Mouse (Mus musculus) embryo, embryonic 11 days (tissue): ENCODE data around the gene Gatd1.
A peak's percentile ranks its signal among the peaks of the same experiment; 100 is the strongest.
"Not testable (repeated sequence)": the region's sequence is repeated elsewhere in the genome, so short reads cannot be mapped to it uniquely, and the experiment has no call there.

Experiments
- DNase-seq: peaks from one replicate; pipeline ENCODE4 v3.0.0-alpha.2; 2015

Gene Gatd1

DNA sequence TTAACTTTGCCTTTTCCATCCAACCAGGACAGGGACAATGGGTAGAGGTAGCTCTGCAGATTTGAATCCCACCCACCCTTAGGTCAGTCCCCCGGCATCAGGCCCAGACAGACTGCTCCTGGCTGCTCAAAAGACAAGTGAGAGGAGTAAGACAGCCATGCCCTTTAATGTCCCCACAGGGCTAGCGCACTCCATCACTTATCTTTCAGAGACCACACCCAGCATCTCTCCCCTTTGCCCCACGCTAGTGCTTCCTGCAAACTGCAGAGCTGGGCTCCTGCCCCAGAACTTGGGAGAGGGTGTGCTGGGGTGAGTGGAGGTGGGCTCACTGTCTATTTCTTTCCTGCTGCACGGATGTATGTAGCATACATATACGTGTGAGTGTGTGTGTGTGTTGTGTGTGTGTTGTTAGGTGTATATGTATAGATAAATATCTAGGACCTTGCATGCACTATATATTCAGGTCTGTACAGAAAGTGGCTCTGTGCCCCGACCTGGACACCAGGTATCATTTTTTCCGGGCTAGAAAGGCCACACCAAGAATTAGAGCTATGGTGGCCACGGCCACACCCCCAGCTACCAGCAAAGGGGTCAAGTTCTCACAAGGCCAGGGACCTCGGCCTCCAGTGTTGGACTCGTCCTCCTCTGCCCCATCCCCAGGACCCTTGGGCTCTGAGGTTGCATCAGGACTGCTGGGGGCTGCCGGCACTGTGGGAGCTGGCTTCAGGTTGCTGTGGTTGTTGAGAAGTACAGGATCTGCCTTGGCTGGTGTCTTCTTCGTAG, 13.2 kb upstream of the Gatd1 start:
- no peak for DNase-seq

DNA sequence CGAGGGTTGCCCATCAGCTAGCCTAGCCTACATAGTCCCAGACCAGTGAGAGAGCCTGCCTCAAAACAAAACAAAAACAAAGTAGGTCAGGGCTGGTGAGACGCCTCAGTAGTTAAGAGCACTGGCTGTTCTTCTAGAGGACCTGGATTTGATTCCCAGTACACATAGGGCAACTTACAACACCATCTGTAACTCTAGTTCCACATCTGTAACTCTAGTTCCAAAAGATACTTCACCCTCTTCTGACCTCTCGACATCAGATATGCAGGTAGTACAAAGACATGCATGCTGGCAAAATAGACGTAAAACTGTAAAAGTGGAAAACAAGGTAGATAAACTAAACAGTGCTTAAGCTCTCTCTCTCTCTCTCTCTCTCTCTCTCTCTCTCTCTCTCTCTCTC, 9.9 kb upstream of the Gatd1 start:
- no peak for DNase-seq

DNA sequence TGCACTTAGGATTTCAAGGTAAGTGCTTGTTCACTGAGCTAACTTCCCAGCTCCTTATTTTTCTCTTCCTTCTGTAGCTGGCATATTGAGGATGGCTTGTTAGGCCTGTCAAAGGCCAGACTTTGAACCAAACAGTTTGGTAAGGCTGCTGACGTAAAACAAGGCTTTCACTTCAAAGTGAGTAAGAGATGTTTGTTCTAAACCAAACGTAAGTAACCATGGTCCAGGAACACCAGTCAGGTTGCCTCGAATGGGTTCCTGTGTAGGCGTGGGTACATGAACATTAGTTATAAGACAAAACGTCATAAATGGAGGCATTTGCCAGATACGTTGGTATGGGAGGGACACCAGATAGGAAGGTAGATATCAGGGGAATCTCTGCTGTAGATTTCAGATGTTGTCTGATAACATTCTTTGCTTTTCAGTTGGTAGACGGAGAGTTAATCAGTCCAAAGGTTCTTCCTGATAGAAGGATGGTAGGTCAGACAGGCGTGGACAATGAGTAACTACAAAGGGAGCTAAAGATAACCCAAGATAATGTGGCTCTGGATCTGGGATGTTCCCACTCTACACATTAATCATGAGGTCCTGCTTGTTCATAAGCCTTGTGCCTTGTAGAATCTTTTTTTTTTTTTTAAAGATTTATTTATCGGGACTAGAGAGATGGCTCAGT, 6.2 kb upstream of the Gatd1 start:
- no peak for DNase-seq

DNA sequence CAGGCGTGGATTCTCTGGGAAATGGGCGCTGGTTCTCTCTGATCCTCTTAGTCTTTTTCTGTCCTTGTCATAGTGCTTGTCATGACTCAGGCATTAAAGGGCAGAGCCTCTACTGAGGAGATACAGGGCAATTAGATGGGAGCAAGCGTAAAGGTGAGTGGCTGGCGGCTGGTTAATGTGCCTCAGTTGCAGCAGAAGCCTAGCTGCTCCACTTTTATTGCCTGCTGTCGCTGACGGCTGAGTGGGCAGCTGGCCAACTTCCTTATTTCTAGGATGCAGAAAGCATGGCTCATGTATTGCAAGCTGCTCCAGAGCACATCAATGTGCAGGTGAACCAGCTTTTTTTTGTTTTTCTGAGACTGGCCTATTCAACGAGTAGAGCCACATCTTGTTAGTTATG, 5.0 kb upstream of the Gatd1 start:
- no peak for DNase-seq

DNA sequence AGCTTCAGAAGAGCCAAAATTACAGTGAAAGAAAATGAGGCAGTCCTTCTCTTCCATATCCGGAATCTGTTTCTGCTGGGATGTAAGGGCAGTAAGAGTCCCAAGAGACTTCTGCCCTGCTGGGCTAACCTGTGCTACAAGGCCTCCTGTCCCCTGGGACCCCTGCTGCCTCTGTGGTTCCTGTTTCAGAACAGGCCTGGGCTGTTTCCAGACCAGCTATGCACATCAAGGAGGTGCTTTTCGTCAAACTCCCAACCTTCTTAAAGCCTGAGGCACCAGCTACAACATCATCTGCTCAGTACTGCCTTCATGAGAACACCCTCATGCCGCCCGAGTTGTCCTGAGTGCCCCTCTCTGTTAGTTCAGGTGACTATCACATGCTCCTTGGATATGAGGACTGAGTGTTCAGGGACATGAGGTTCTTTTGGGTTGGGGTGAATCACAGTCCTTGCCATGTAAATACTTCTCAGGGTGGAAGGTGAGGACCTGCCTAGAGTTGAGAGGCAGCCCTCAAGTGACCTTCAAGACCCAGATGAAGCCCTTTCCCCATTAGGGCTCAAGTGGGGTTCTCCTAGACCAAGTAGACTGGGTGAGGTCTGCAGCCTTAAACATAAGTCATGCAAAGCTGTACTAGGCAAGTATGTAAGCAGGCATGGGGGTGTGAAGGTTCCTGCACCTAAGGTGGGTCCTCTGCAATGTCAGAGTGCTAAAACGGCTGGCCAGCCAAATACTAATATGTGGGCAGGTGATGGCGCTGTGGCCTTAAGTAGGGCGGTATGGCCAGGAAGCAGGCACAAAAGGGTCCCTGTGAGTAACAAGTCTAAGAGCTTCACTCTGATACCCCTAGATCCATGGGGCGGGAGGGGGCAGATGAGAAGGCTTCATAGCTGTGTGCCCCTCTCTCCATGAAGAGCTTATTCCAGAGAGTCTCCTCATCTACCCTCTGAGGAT, 4.1 kb upstream of the Gatd1 start:
- no peak for DNase-seq

DNA sequence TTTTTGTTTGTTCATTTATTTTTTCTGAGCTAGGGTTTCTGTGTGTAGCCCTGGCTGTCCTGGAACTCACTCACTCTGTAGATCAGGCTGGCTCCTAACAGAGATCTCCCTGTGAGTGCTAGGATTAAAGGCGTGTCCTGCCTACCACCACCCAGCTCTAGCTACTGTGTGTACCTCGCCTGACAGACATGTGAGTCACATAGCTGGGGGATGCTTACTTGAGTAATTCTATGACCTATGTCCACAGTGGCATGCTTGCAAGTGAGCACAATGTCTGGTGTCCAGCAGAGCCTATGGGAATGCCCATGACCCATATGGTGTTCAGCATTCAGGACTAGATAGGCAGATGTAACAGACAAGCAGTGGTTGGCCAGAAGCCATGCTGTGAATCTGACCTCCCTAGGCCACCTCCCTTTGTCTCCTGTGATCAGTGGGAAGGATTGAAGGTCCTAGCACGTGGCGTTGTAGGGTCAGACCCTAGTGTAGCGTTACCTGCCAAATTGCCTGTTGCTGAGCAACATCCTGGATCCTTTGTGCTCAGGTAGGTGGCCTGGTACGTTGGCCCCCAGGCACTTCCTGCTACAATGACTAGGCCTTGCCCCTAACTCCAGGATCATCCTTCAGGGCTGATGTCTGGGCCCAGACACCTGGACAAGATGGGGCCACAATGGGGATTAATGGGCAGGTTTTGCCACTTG, 2.4 kb upstream of the Gatd1 start:
- no peak for DNase-seq

DNA sequence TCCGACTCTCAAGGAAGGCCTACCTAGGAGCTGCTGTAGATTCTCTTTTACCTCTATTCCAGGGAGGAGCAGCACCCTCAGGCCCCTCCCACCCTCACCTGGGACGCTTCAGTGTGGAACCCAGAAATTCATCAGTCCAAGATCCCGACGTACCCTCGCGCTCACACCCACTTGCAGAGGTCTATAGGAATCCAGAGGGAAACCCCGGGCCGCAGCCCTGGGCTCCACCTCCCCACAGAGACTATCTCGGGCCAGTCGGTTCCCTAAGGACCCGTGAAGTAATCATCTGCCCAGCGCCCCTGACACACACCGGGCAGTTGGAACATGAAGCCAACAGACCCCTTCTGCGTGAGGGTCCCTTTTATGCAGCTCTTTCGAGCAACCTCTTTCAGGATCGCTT, 605 bp downstream of the Gatd1 start:
- peak; percentile 35 for DNase-seq

DNA sequence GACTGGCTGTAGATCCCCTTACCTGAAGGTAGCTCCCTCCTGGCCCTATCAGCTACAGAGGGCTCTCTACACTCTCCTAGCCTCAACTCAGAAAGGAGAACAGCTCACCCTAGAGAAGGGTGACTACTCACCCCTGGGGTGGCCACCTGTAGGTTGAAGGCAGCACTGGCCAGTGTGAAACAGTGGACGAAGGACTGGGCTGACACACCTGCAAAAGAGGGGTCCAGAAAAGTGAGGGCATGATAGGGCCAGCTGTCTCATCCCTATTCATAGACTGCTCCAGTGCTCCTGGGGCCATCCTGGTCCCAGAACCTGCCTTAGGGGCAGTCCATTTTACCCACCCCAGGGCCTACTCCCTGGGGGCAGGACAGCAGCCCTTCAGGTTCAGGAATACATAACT, 2.3 kb downstream of the Gatd1 start:
- DNase-seq, result no peak

DNA sequence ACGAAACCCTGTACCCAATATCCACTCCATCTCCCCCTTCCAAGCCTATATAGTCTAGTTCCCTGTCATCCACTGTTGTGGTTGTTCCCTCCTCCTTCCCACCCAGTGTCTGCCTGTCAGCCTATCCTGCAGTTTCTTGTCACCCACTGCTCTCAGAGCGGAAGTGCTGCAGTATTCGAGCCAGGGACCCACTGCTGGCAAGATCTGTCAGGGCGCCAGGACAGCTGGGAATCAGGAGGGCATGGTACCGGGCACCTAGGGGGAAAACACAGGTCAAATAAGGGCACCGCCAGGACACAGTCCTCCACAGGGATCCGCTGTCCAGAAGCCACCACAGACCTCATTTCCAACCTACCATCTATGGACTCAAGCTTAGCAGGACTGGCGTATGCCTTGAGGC, 3.3 kb downstream of the Gatd1 start:
- no peak for DNase-seq

DNA sequence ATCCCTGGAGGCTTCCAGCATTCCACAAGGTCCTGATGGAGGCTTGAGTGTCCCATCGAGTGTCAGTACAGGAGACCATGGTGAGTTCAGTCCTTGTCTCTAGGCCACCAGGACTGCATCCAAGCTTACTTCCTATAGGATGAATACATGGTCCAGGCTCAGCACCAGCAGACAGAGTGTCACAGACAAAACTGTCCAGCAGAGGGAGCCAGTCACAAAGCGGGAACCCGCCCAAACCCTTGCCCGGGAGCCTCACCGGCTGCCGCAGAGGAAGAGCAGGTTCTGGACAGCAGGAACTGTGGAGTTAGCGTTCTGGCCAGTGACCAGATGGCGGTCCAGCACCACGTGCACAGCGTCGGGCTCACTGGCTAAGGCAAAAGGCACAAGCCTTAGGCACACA, 5.1 kb downstream of the Gatd1 start:
- DNase-seq, result peak; percentile 91

DNA sequence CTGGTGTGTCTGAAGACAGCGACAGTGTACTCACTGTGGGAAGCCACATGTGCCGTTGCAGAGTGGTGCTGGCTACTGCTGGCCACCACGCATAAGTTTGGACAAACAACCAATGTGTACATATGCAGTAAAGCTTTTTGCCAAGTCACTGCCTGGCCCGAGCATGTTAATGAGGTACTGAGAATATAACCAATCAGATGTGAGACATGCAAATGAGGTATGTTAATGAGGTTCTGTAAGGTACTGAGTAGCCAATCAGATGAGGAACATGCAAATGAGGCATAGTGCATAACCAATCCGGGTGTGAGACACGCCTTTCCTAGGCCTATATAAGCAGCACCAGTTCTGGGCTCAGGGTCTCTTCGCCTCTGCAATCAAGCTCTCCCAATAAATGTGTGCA, 6.3 kb downstream of the Gatd1 start:
- not testable (repeated sequence) for DNase-seq

DNA sequence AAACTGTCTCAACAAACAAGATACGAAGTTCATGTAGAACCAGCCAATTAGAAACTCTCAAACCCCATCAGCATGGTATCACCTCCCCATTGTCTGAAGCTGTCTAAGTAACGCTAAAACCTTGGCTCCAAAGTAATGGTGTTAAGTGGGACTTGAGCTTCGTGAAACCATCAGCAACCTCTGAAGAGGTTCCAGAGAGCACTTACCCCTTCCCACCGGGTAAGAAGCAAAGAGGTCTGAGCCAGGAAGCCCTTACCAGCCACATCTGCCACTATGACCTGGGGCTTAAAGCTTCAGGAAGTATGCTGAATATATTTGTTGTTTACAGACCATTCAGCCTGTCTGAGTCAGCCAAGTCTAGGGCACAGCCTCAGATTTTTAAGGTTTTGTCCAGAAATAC, 8.5 kb downstream of the Gatd1 start:
- DNase-seq, result no peak

DNA sequence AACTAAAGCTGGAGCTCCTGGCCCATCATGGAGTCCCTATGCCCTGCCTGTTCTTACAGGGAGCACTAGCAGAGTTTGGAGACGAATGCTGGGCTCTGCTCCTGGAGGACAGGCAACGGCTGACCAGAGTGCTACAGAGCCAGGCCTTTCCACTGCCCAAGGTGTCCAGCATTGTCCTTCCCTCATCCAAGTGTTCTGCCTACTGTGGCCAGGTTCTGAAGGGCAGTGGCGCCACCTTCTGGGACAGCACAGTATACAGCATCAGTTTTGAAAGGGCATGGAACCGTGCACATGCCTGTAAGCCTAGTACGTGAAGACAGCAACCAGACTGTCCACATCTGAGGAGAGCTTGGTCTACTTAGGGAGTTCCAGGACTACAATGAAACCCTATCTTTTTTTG, 10.6 kb downstream of the Gatd1 start:
- peak; percentile 66 for DNase-seq

DNA sequence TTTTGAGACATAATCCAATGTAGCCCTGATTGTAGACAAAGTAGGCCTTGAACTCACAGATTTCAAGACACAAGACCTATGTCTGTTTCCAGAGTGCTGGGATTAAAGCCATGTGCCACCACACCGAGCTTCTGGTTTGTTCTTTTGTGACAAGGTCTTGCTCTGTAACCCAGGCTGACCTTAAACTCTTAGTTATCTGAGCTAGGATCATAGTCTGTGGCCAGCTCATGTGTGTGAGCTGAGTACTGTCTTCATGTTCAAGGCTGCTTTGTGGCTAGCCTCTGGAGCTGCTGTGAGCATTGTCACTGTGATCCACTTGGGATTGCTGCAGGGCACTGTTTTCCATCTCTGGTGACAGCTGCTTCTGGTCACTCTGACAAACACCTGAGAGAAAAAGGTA, 18.6 kb downstream of the Gatd1 start:
- DNase-seq, result no peak

DNA sequence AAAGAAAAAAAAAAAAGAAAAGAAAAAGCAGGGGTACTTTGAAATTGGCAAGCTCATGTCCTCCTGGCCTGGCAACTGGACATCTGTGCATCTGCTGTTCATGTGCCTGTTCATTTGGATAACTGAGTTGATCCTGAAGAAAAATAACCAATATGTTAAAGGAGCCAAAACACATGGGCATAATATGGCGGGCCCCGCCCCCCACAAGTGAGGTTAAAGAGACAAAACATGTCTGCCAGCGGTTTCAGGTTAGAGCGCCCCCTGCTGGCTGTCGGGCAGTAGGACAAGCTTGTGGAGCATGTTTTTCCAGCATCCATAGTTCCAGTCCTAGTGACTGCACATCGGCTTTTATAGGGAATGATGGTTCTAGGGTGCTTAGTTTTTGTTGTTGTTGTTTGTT, 19.2 kb downstream of the Gatd1 start:
- peak; percentile 75 for DNase-seq

DNA sequence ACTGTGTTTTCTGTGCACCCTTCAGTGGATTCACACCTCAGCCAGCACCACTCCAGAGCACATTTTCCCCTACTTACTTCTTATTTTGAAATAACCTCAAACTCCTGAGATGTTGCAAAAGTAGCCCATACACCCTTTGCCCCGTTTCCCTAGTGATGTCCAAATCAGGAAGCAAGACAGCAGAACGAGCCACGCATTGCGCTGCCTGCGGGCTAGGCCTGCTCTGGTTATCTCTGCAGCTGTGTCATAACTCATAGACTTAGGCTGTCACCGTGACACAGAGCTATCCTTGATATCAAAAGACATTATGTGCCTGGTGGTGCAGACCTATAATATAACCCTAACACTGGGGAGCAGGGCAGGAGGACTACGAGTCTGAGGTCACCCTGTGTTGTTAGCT, 19.8 kb downstream of the Gatd1 start:
- no peak for DNase-seq

DNA sequence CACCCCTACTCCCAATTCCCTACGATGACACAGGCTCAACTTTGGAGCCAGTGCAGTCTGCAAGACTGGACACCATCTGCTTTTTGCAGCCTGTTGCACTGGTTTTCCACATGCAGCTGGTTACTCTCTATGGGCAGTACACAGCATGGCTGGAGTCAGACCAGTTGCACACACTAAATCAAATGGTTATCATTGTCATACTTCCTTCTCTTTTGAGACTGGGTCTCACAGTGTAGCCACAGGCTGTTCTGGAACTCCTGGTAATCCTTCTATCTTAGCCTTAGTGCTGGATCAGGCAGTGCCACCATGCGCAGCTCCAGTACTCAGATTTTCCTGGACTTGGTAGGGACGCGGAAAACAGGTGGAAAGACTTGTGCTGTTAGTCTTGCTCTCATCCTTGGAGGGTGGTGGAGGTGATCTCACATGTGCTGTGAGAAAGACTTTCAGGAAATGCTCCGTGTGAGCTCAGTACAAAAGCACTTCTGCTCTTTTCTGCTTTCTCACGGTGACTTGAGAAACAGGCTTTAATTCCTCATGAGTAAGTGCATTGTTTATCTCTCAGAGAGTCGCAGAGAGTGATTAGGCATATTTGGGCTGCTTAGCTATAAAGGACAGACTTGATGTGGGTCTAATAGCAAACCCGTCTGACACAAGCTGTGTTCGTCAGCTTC, 21.2 kb downstream of the Gatd1 start:
- DNase-seq, result no peak

DNA sequence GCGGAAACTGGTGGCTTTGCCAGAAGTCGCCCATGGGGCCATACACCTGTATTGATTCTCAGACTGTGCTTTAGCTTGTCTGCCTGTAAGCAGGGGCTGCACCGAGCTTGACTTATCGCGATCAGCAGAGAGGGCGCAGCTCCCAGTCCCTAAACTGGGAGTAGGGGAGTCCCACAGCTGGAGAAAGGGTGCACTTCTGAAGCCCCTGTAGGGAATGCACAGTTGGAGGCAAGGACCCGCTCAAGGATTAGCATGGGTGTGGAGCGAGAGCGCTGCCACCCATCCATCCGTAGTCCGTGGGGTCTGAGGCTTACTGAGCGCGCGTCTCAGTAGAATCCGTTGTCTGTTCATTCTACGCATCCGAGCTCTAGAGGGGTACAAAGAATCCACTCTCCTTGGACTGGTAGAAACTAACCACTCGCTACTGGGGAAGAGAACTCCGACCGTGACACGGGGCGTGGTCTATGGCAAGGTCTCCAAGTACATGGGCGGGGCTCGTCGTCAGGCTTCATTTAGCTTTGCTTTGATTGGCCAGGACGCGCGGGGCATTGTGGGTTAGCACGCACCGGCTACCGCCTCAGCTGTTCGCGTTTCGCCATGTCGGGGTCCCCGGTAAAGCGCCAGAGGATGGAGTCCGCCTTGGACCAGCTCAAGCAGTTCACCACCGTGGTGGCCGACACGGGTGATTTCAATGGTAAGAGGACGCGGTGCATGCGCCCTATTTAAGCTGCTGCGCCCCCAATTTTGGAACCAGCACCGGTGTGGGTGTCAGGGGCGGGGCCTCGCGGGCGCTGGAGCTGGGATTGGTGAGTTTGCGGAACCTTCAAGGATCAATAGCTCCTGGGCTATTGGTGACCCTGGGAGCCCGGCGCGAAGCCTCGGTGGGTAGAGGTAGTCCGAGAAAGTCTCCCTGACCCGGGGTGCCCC, 22.0 kb downstream of the Gatd1 start, which contains the start of gene Taldo1:
Gene Taldo1, plus strand, starts transcription at position 575 of the 927 bp plus-strand sequence.
- DNase-seq, result peak; percentile 99

DNA sequence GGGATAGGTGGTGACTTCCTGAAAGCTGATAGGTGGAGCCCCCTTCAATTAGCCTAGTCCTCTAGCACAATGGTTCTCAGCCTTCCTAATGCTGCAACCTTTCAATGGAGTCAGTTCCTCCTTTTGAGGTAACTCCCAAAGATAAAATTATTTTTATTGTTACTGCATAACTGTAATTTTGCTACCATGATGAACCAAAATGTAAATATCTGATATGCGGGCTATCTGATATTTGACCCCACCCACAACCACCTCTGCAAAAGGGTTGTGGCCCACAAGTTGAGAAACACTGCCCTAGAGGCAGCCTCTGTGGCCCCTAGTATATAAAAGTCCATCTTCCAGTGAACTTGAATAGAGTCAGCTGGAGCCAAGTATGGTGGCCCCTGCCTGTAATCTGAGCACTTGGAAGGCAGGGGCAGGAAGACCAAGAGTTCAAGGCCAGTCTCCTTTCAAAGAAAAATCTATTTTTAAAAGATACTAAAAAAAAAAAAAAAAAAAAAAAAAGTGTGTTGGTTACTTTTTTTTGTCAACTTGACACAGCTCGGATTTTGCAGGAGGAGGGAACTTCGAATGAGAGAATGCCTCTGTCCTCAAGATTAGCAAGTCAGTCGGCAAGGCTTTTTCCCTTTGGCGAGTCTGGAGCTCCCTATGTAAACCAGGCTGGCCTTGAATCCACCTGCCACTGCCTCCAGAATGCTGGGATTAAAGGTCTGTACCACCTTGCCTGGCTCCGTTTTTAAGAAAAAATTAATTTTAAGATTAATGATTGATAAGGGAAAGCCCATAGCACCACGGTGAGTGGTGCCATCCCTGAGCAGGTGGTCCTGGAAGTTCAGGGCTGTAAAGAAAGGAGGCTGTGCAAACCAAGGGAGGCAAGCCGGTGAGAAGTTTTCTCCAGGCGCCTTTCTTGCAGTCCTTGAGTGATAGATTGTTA, 23.3 kb downstream of the Gatd1 start:
- no peak for DNase-seq
